Mouse (Mus musculus) MEL (cell line): ENCODE data around the gene Rpl18. TPM values are rescaled to one million over a fixed set of nuclear protein-coding genes. Genes with fewer than 3 reads are reported as not detected.
A peak's percentile ranks its signal among the peaks of the same experiment; 100 is the strongest.

Experiments used
- DNase-seq: peaks from one replicate; pipeline ENCODE4 v3.0.0; 2011; ENCODE audit warnings: low read depth, low spot score
- H3K27ac ChIP-seq: 2 replicates; pipeline ENCODE4 v1.5.1; 2012; ENCODE audit warnings: low read depth, mild to moderate bottlenecking, control low read depth, low read length, moderate library complexity; ENCODE audit not compliant: control insufficient read depth
- H3K27me3 ChIP-seq, 2 experiments: fragments of 150-350 bp in 1 of 2; sonication (generic) in 1 of 2; 2 replicates each; pipeline ENCODE4 v1.6.1; 2012; ENCODE audit warnings: low read length in 2 of 2, mild to moderate bottlenecking in 2 of 2, improper control_type of control experiment in 1 of 2, moderate library complexity in 1 of 2; ENCODE audit not compliant: insufficient read depth in 2 of 2, control insufficient read depth in 1 of 2
- H3K36me3 ChIP-seq, 2 experiments: 2 replicates each; pipeline ENCODE4 v1.6.1; 2012 to 2014; ENCODE audit warnings: low read length in 2 of 2, improper control_type of control experiment in 1 of 2, inconsistent platforms in 1 of 2, mild to moderate bottlenecking in 1 of 2; ENCODE audit not compliant: insufficient read depth in 2 of 2, control insufficient read depth in 1 of 2
- H3K4me1 ChIP-seq, 2 experiments: fragments of 150-350 bp in 1 of 2; sonication (generic) in 1 of 2; 2 replicates each; pipeline ENCODE4 v1.6.1; 2012; ENCODE audit warnings: low read length in 2 of 2, improper control_type of control experiment in 1 of 2, mild to moderate bottlenecking in 1 of 2; ENCODE audit not compliant: insufficient read depth in 2 of 2, control insufficient read depth in 1 of 2
- H3K4me3 ChIP-seq, 2 experiments: fragments of 150-350 bp in 1 of 2; sonication (generic) in 1 of 2; 2 replicates each; pipeline ENCODE4 v1.5.1; 2012; ENCODE audit warnings: low read depth in 2 of 2, low read length in 2 of 2, mild to moderate bottlenecking in 2 of 2, moderate library complexity in 2 of 2, control low read depth in 1 of 2, improper control_type of control experiment in 1 of 2; ENCODE audit not compliant: control insufficient read depth in 1 of 2, insufficient read depth in 1 of 2
- H3K79me2 ChIP-seq: 2 replicates; pipeline ENCODE4 v1.6.1; 2012; ENCODE audit warnings: mild to moderate bottlenecking, low read length, moderate library complexity; ENCODE audit not compliant: control insufficient read depth, poor library complexity, insufficient read depth
- H3K9ac ChIP-seq: 2 replicates; pipeline ENCODE4 v1.6.1; 2012; ENCODE audit warnings: low read depth, mild to moderate bottlenecking, control low read depth, low read length, moderate library complexity; ENCODE audit not compliant: control insufficient read depth, poor library complexity, severe bottlenecking
- H3K9me3 ChIP-seq: fragments of 150-350 bp; sonication (generic); replicated peaks from 2 replicates; pipeline ENCODE4 v1.6.1; 2012; ENCODE audit warnings: mild to moderate bottlenecking, low read length, improper control_type of control experiment, moderate library complexity; ENCODE audit not compliant: insufficient read depth
- CHD1 ChIP-seq: IDR thresholded peaks from 2 replicates; pipeline ENCODE4 v1.6.1; 2012; ENCODE audit warnings: low read depth, mild to moderate bottlenecking, inconsistent platforms, low read length, improper control_type of control experiment
- CHD2 ChIP-seq: IDR thresholded peaks from 2 replicates; pipeline ENCODE4 v1.6.1; 2011; ENCODE audit warnings: low read length, improper control_type of control experiment
- CTCF ChIP-seq, 3 experiments: IDR thresholded peaks in 2 of 3; conservative IDR thresholded peaks in 1 of 3; 2 replicates each; pipeline ENCODE4 v1.5.1; 2011 to 2012; ENCODE audit warnings: low read length in 3 of 3, low read depth in 2 of 3, mild to moderate bottlenecking in 2 of 3, improper control_type of control experiment in 1 of 3, inconsistent platforms in 1 of 3, mixed read lengths in 1 of 3, moderate library complexity in 1 of 3; ENCODE audit not compliant: control insufficient read depth in 1 of 3, insufficient read depth in 1 of 3, poor library complexity in 1 of 3, severe bottlenecking in 1 of 3
- ELF1 ChIP-seq: IDR thresholded peaks from 2 replicates; pipeline ENCODE4 v1.6.1; 2014; ENCODE audit warnings: low read depth, mild to moderate bottlenecking, inconsistent platforms, low read length, improper control_type of control experiment, moderate library complexity
- EP300 ChIP-seq, 2 experiments: IDR thresholded peaks; 2 replicates each; pipeline ENCODE4 v1.6.1; 2011; ENCODE audit warnings: improper control_type of control experiment in 2 of 2, low read length in 2 of 2, low read depth in 1 of 2, mild to moderate bottlenecking in 1 of 2
- GABPA ChIP-seq: IDR thresholded peaks from 2 replicates; pipeline ENCODE4 v1.6.1; 2012; ENCODE audit warnings: low read depth, mild to moderate bottlenecking, inconsistent platforms, low read length, improper control_type of control experiment, moderate library complexity
- HCFC1 ChIP-seq: IDR thresholded peaks from 2 replicates; pipeline ENCODE4 v1.6.1; 2012; ENCODE audit warnings: low read depth, mild to moderate bottlenecking, inconsistent platforms, low read length, improper control_type of control experiment, moderate library complexity
- MAFK ChIP-seq: IDR thresholded peaks from 2 replicates; pipeline ENCODE4 v1.6.1; 2011; ENCODE audit warnings: low read depth, mild to moderate bottlenecking, low read length, improper control_type of control experiment, borderline replicate concordance
- MAZ ChIP-seq: IDR thresholded peaks from 2 replicates; pipeline ENCODE4 v1.6.1; 2012; ENCODE audit warnings: low read depth, mild to moderate bottlenecking, inconsistent platforms, low read length, improper control_type of control experiment
- MEF2A ChIP-seq: IDR thresholded peaks from 2 replicates; pipeline ENCODE4 v1.6.1; 2014; ENCODE audit warnings: low read depth, mild to moderate bottlenecking, inconsistent platforms, low read length, improper control_type of control experiment; ENCODE audit not compliant: poor library complexity, insufficient replicate concordance, severe bottlenecking; ENCODE audit errors: extremely low read depth
- MYB ChIP-seq: IDR thresholded peaks from 2 replicates; pipeline ENCODE4 v1.6.1; 2011; ENCODE audit warnings: mild to moderate bottlenecking, low read depth, low read length, improper control_type of control experiment
- POLR2A ChIP-seq, 2 experiments: IDR thresholded peaks; 2 replicates each; pipeline ENCODE4 v1.6.1; 2011 to 2012; ENCODE audit warnings: low read length in 2 of 2, mild to moderate bottlenecking in 2 of 2, control low read depth in 1 of 2, improper control_type of control experiment in 1 of 2, low read depth in 1 of 2, moderate library complexity in 1 of 2; ENCODE audit not compliant: control insufficient read depth in 1 of 2, insufficient read depth in 1 of 2, poor library complexity in 1 of 2
- POLR2AphosphoS2 ChIP-seq: IDR thresholded peaks from 2 replicates; pipeline ENCODE4 v1.6.1; 2011; ENCODE audit warnings: low read length, improper control_type of control experiment
- TBP ChIP-seq: IDR thresholded peaks from 2 replicates; pipeline ENCODE4 v1.8.0; 2011; ENCODE audit warnings: low read depth, low read length, improper control_type of control experiment
- TCF12 ChIP-seq: IDR thresholded peaks from 2 replicates; pipeline ENCODE4 v1.6.1; 2014; ENCODE audit warnings: low read depth, mild to moderate bottlenecking, inconsistent platforms, low read length, improper control_type of control experiment, moderate library complexity
- ZKSCAN1 ChIP-seq: IDR thresholded peaks from 2 replicates; pipeline ENCODE4 v1.6.1; 2012; ENCODE audit warnings: low read depth, mild to moderate bottlenecking, inconsistent platforms, low read length, improper control_type of control experiment, moderate library complexity
- ZNF384 ChIP-seq: IDR thresholded peaks from 2 replicates; pipeline ENCODE4 v1.6.1; 2012; ENCODE audit warnings: low read depth, mild to moderate bottlenecking, inconsistent platforms, low read length, improper control_type of control experiment
- polyA plus RNA-seq, 2 experiments: library from polyadenylated mRNA; stranded (reverse) in 1 of 2; unstranded in 1 of 2; fragments of >175 nt in 1 of 2; fragments of >200 nt in 1 of 2; gene quantifications; 2 replicates each; pipeline versions ENCODE4 v1.2.1 to v1.2.4; 2012; ENCODE audit warnings: low replicate concordance in 2 of 2, low read depth in 1 of 2; ENCODE audit not compliant: insufficient read length in 2 of 2, insufficient read depth in 1 of 2, missing spikeins in 1 of 2
- total RNA-seq: library from RNA; depleted of rRNA; stranded (reverse); fragments of 300-350 nt; gene quantifications from 2 replicates; pipeline ENCODE4 v1.2.3, GENCODE M21; 2012

Rpl18 gene
- total and polyA plus RNA-seq, 3 experiments: 3,544 to 3,724 TPM; not detected in 1

GRCm38 (mm10) chr7:45720413-45721233 lies 5.4 kb downstream of the Rpl18 start, which contains the start of gene Fam83e:
TSS of gene Fam83e (plus strand) at chr7:45721212.
- peak; percentile 46 for DNase-seq
- Histone ChIP-seq H3K4me1 (peaks cover 0 to 3% of the 10 kb centered on the region in 2 experiments; a peak in 1 of 4 replicates), H3K9ac (peak within 1 kb of the TSS; percentile 87; the same call in 1 of the 2 replicates), H3K79me2 (peaks cover 40% of the 10 kb centered on the region), H3K36me3 (peaks cover 2% of the 10 kb centered on the region in 2 experiments; a peak in 3 of 4 replicates), H3K9me3 (no peaks in the 10 kb centered on the region), H3K27ac (no peak within 1 kb of the TSS), H3K27me3 (no peaks in the 10 kb centered on the region), H3K4me3 (peak within 1 kb of the TSS in 1 of 2 experiments; percentile 69; a peak in 2 of 4 replicates)
- TF ChIP-seq CHD1 (no peak), GABPA (no peak), ZNF384 (no peak), EP300 (IDR thresholded peaks at IDR 0.05; ENCODE audit: low read depth in 1 of 2, low read length in 2 of 2) (no peak), HCFC1 (no peak), ELF1 (no peak), CTCF (IDR thresholded peaks at IDR 0.05 in 2 of 3, conservative IDR thresholded peaks at IDR 0.05 in 1 of 3; ENCODE audit: control insufficient read depth in 1 of 3, insufficient read depth in 1 of 3, low read depth in 2 of 3, low read length in 3 of 3, poor library complexity in 1 of 3, severe bottlenecking in 1 of 3) (peak in 2 of 3 experiments; percentile 4 to 23; a peak in 3 of 6 replicates), MAFK (no peak), MYB (no peak), MAZ (no peak), POLR2A (IDR thresholded peaks at IDR 0.05; ENCODE audit: control insufficient read depth in 1 of 2, insufficient read depth in 1 of 2, low read depth in 1 of 2, low read length in 2 of 2, poor library complexity in 1 of 2) (peak in 1 of 2 experiments; percentile 54; a peak in 1 of 4 replicates), TCF12 (no peak)

GRCm38 (mm10) chr7:45721234-45721571 lies 5.9 kb downstream of the Rpl18 start:
- Histone ChIP-seq H3K4me3 (no peak overlapping the region), H3K27me3 (no peaks in the 10 kb centered on the region), H3K4me1 (no peaks in the 10 kb centered on the region), H3K9ac (no peak overlapping the region), H3K9me3 (no peaks in the 10 kb centered on the region), H3K79me2 (peaks cover 34% of the 10 kb centered on the region), H3K27ac (no peak overlapping the region), H3K36me3 (peaks cover 2% of the 10 kb centered on the region in 2 experiments; a peak in 3 of 4 replicates)
- peak; percentile 42 for DNase-seq
- TF ChIP-seq POLR2AphosphoS2 (peak; percentile 93), EP300 (IDR thresholded peaks at IDR 0.05; ENCODE audit: low read depth in 1 of 2, low read length in 2 of 2) (no peak), POLR2A (IDR thresholded peaks at IDR 0.05; ENCODE audit: control insufficient read depth in 1 of 2, insufficient read depth in 1 of 2, low read depth in 1 of 2, low read length in 2 of 2, poor library complexity in 1 of 2) (peak in 1 of 2 experiments; percentile 29; a peak in 1 of 4 replicates), CHD2 (peak; percentile 18; the same call in 1 of the 2 replicates), MEF2A (no peak), HCFC1 (no peak), TBP (no peak), CHD1 (no peak), ZKSCAN1 (no peak)
